Mouse (Mus musculus): ENCODE data around the gene Dusp7. TPM values are rescaled to one million over a fixed set of nuclear protein-coding genes. Genes with fewer than 3 reads are reported as not detected.

Gene Dusp7
- polyA plus RNA-seq, 1 experiment = 63.0 TPM

DNA sequence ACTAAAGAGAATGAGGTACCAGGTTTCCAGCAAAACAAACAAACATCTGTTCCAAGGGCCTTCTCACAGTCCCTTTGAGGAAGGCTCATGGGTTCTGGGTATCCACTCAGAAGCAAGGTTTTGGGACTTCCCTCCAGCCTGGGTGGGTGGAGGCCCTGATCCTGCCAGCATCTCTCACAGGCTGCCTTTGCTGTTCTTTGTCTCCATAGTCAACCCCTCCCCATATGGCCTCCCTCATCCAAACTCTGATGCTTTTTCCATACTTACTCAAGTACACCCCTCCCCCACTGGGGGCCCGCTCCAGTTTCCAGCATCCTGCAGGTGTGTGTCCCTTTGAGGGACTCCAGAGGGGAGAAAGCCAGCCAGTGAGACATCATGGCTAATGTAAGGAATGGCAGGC, 2.2 kb upstream of the Dusp7 start:
- TF ChIP-seq POLR2A (IDR thresholded peaks at IDR 0.05; ENCODE audit: low read depth, low read length) (no peak), CTCF (IDR thresholded peaks at IDR 0.05; ENCODE audit: borderline replicate concordance, insufficient read depth, low read length) (no peak)
- Histone ChIP-seq H3K27ac (ENCODE audit: insufficient read depth, low read length) (no peak overlapping the region), H3K4me3 (ENCODE audit: insufficient read depth, low read length) (no peak overlapping the region), H3K4me1 (ENCODE audit: control insufficient read depth, insufficient read depth, low read length) (peaks cover 2% of the 10 kb centered on the region; the same call in 1 of the 2 replicates)

DNA sequence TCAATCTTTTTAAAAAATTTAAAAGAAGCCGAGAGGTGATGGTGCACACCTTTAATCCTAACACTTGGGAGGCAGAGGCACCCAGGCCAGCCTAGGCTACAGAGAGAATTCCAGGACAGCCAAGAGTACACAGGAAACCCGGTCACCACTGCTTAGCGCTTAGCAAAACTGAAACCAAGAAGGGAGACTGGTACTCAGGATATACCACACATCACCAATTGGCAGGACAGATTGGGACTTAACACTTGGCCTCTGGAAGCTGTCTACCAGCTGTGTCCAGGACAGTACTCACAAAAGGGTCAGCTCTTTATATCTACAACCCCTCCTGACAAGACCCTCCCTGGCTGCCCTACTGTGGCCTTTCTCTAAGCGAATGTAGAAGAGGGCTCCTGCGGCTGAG, 1.4 kb upstream of the Dusp7 start:
- H3K27ac ChIP-seq (ENCODE audit: insufficient read depth, low read length) = peak overlapping the region; percentile 5; the same call in 1 of the 2 replicates
- H3K4me3 ChIP-seq (ENCODE audit: insufficient read depth, low read length) = peak overlapping the region; percentile 64
- peaks cover 7% of the 10 kb centered on the region; the same call in 1 of the 2 replicates for H3K4me1 ChIP-seq (ENCODE audit: control insufficient read depth, insufficient read depth, low read length)
- TF ChIP-seq CTCF (IDR thresholded peaks at IDR 0.05; ENCODE audit: borderline replicate concordance, insufficient read depth, low read length) (no peak), POLR2A (IDR thresholded peaks at IDR 0.05; ENCODE audit: low read depth, low read length) (no peak)

- TF ChIP-seq POLR2A (IDR thresholded peaks at IDR 0.05; ENCODE audit: low read depth, low read length) (peak; percentile 76), CTCF (IDR thresholded peaks at IDR 0.05; ENCODE audit: borderline replicate concordance, insufficient read depth, low read length) (no peak)
- peaks cover 13% of the 10 kb centered on the region; the same call in 1 of the 2 replicates for H3K4me1 ChIP-seq (ENCODE audit: control insufficient read depth, insufficient read depth, low read length)
These were observed 780 bp upstream of the Dusp7 start for GRCm38 (mm10) chr9:106367592-106368111.

GRCm38 (mm10) chr9:106368831-106369501, 534 bp downstream of the Dusp7 start:
- peak overlapping the region; percentile 83 for H3K27ac ChIP-seq (ENCODE audit: insufficient read depth, low read length)
- peak overlapping the region; percentile 97 for H3K4me3 ChIP-seq (ENCODE audit: insufficient read depth, low read length)
- TF ChIP-seq CTCF (IDR thresholded peaks at IDR 0.05; ENCODE audit: borderline replicate concordance, insufficient read depth, low read length) = no peak
- no peak for TF ChIP-seq POLR2A (IDR thresholded peaks at IDR 0.05; ENCODE audit: low read depth, low read length)
- H3K4me1 ChIP-seq (ENCODE audit: control insufficient read depth, insufficient read depth, low read length) = peaks cover 13% of the 10 kb centered on the region; the same call in 1 of the 2 replicates

More at GRCm38 (mm10) chr9:106367592-106368111, 780 bp upstream of the Dusp7 start:
- Histone ChIP-seq H3K27ac (ENCODE audit: insufficient read depth, low read length) (peak overlapping the region; percentile 85), H3K4me3 (ENCODE audit: insufficient read depth, low read length) (peak overlapping the region; percentile 64)

GRCm38 (mm10) chr9:106369801-106370485, 1.5 kb downstream of the Dusp7 start:
- H3K27ac ChIP-seq (ENCODE audit: insufficient read depth, low read length) = peak overlapping the region; percentile 83

DNA sequence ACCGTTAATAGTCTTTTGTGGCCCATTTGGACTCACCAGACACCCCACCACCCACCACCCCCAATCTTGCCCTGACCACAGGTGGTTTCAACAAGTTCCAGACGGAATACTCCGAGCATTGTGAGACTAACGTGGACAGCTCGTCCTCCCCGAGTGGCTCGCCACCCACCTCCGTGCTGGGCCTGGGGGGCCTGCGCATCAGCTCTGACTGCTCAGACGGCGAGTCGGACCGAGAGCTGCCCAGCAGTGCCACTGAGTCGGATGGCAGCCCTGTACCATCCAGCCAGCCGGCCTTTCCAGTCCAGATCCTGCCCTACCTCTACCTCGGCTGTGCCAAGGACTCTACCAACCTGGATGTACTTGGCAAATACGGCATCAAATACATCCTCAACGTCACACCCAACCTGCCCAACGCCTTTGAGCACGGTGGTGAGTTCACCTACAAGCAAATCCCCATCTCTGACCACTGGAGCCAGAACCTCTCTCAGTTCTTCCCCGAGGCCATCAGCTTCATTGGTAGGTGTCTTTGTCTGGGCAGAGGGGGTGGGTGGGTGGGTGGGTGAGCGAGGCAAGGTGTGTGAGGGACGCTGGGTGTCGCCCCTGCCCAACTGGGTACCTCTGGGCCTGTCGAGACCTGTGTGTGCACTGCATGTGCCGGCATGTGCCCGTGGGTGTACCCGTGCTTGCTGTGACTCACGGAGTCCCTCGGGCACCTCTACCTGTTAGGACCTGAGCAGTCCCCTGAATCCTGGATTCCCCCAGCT, 2.4 kb downstream of the Dusp7 start:
- peaks cover 13% of the 10 kb centered on the region; the same call in 1 of the 2 replicates for H3K4me1 ChIP-seq (ENCODE audit: control insufficient read depth, insufficient read depth, low read length)
- H3K4me3 ChIP-seq (ENCODE audit: insufficient read depth, low read length) = peak overlapping the region; percentile 97
- no peak for TF ChIP-seq CTCF (IDR thresholded peaks at IDR 0.05; ENCODE audit: borderline replicate concordance, insufficient read depth, low read length)
- no peak for TF ChIP-seq POLR2A (IDR thresholded peaks at IDR 0.05; ENCODE audit: low read depth, low read length)
- peak overlapping the region; percentile 10; the same call in 1 of the 2 replicates for H3K27ac ChIP-seq (ENCODE audit: insufficient read depth, low read length)

More at GRCm38 (mm10) chr9:106369801-106370485, 1.5 kb downstream of the Dusp7 start:
- peak; percentile 52; the same call in 1 of the 2 replicates for TF ChIP-seq POLR2A (IDR thresholded peaks at IDR 0.05; ENCODE audit: low read depth, low read length)
- no peak for TF ChIP-seq CTCF (IDR thresholded peaks at IDR 0.05; ENCODE audit: borderline replicate concordance, insufficient read depth, low read length)
- H3K4me1 ChIP-seq (ENCODE audit: control insufficient read depth, insufficient read depth, low read length) = peaks cover 13% of the 10 kb centered on the region; the same call in 1 of the 2 replicates
- peak overlapping the region; percentile 97 for H3K4me3 ChIP-seq (ENCODE audit: insufficient read depth, low read length)

- peak overlapping the region; percentile 10; the same call in 1 of the 2 replicates for H3K27ac ChIP-seq (ENCODE audit: insufficient read depth, low read length)
- H3K4me3 ChIP-seq (ENCODE audit: insufficient read depth, low read length) = peak overlapping the region; percentile 14
- peaks cover 13% of the 10 kb centered on the region; the same call in 1 of the 2 replicates for H3K4me1 ChIP-seq (ENCODE audit: control insufficient read depth, insufficient read depth, low read length)
These were observed 2.9 kb downstream of the Dusp7 start for GRCm38 (mm10) chr9:106371384-106371671.

GRCm38 (mm10) chr9:106371776-106372175, 3.3 kb downstream of the Dusp7 start:
- H3K4me3 ChIP-seq (ENCODE audit: insufficient read depth, low read length) = peak overlapping the region; percentile 14
- peak overlapping the region; percentile 10; the same call in 1 of the 2 replicates for H3K27ac ChIP-seq (ENCODE audit: insufficient read depth, low read length)
- peaks cover 10% of the 10 kb centered on the region; the same call in 1 of the 2 replicates for H3K4me1 ChIP-seq (ENCODE audit: control insufficient read depth, insufficient read depth, low read length)
- TF ChIP-seq CTCF (IDR thresholded peaks at IDR 0.05; ENCODE audit: borderline replicate concordance, insufficient read depth, low read length) (no peak), POLR2A (IDR thresholded peaks at IDR 0.05; ENCODE audit: low read depth, low read length) (0 out of 2 replicates have a peak, but pooled peaks have one; percentile 25)

More at GRCm38 (mm10) chr9:106371384-106371671, 2.9 kb downstream of the Dusp7 start:
- TF ChIP-seq CTCF (IDR thresholded peaks at IDR 0.05; ENCODE audit: borderline replicate concordance, insufficient read depth, low read length) (no peak), POLR2A (IDR thresholded peaks at IDR 0.05; ENCODE audit: low read depth, low read length) (no peak)
